8 mouse cellular contexts compared by ENCODE assay signal in genomic region chr7:90460930-90461329, GRCm38 (mm10). TPM values are rescaled to one million over a fixed set of nuclear protein-coding genes. Genes with fewer than 3 reads are reported as not detected.
DNase-seq lines count a peak whose midpoint lies in the region; ATAC-seq and TF ChIP-seq lines count a peak whose summit lies in the region.

No protein-coding gene starts in this region.

- H3K27me3 ChIP-seq in hindbrain, postnatal 0 days (ENCODE audit: insufficient read depth, low read length), result no peaks in the 10 kb centered on the region
- H3K27me3 ChIP-seq in lung, postnatal 0 days (replicated peaks; ENCODE audit: insufficient read depth, low read length), result no peaks in the 10 kb centered on the region
- no peaks in the 10 kb centered on the region for H3K27me3 ChIP-seq in splenic B cell, adult 2 months (ENCODE audit: control insufficient read depth, insufficient read depth, low read length, poor library complexity, severe bottlenecking)

- peak; percentile 54 for DNase-seq in embryo, embryonic 10 days (ENCODE audit: low spot score)
- no peak for DNase-seq in embryo, embryonic 9.5 days (ENCODE audit: extremely low spot score)
- peak; percentile 49 for DNase-seq in CD4-positive helper T cell, adult 2 months (ENCODE audit: low read depth, low spot score)
- peak; percentile 34 for DNase-seq in embryo, embryonic 10.5 days (ENCODE audit: low spot score)
- DNase-seq in hindbrain, postnatal 0 days (ENCODE audit: low spot score), result no peak
- DNase-seq in lung, postnatal 0 days (ENCODE audit: low spot score), result peak; percentile 54
- peak; percentile 57 for DNase-seq in splenic B cell, adult 2 months (ENCODE audit: low read depth, low spot score)
- no peak for DNase-seq in frontal cortex, postnatal 25 days (ENCODE audit: low spot score in 2 of 2)

- WGBS in hindbrain, postnatal 0 days, result 20% methylated on average over 14 of the region's 14 CpGs
- 18% methylated on average over 14 of the region's 14 CpGs for WGBS in lung, postnatal 0 days

- no peaks in the 10 kb centered on the region for H3K9me3 ChIP-seq in hindbrain, postnatal 0 days (ENCODE audit: low read length)
- H3K9me3 ChIP-seq in lung, postnatal 0 days (ENCODE audit: low read length), result no peaks in the 10 kb centered on the region

- no peak overlapping the region for H3K4me3 ChIP-seq in hindbrain, postnatal 0 days (ENCODE audit: low read length)
- H3K4me3 ChIP-seq in lung, postnatal 0 days (ENCODE audit: low read depth, low read length), result no peak overlapping the region

- no peak overlapping the region for H3K27ac ChIP-seq in hindbrain, postnatal 0 days
- H3K27ac ChIP-seq in lung, postnatal 0 days (ENCODE audit: low read length), result no peak overlapping the region

- no peak overlapping the region for H3K9ac ChIP-seq in hindbrain, postnatal 0 days (replicated peaks; ENCODE audit: low read length)
- no peak overlapping the region for H3K9ac ChIP-seq in lung, postnatal 0 days (replicated peaks; ENCODE audit: low read depth)

- H3K4me2 ChIP-seq in hindbrain, postnatal 0 days (ENCODE audit: low read depth, low read length), result no peak overlapping the region
- no peak overlapping the region for H3K4me2 ChIP-seq in lung, postnatal 0 days (replicated peaks; ENCODE audit: low read depth, low read length)

- TF ChIP-seq CTCF in hindbrain, postnatal 0 days (IDR thresholded peaks at IDR 0.05; ENCODE audit: low read depth), result 0 out of 2 replicates have a peak, but pooled peaks have one; percentile 30
- peak; percentile 60 for TF ChIP-seq CTCF in lung, postnatal 0 days (IDR thresholded peaks at IDR 0.05)

- H3K4me1 ChIP-seq in hindbrain, postnatal 0 days (ENCODE audit: insufficient read depth, low read length), result no peaks in the 10 kb centered on the region
- H3K4me1 ChIP-seq in lung, postnatal 0 days (ENCODE audit: insufficient read depth, low read depth, low read length), result peaks cover 6% of the 10 kb centered on the region; the same call in 1 of the 2 replicates

- no peak for TF ChIP-seq EP300 in lung, postnatal 0 days (IDR thresholded peaks at IDR 0.05)

- ATAC-seq in hindbrain, postnatal 0 days, result no peak
- peak; percentile 54 for ATAC-seq in lung, postnatal 0 days

- H3K36me3 ChIP-seq in hindbrain, postnatal 0 days (ENCODE audit: insufficient read depth, low read length), result no peaks in the 10 kb centered on the region
- H3K36me3 ChIP-seq in lung, postnatal 0 days (ENCODE audit: insufficient read depth, low read length), result no peaks in the 10 kb centered on the region
- H3K36me3 ChIP-seq in splenic B cell, adult 2 months (ENCODE audit: control insufficient read depth, insufficient read depth, low read length, poor library complexity, severe bottlenecking), result no peaks in the 10 kb centered on the region

RNA-seq across cellular contexts. Expression of gene Tmem126a, which starts 3.9 kb away (rescaled TPM):
- 50.7 and 55.9 TPM in 2 replicates for total RNA-seq in hindbrain, postnatal 0 days (2014; rRNA removed)
- 139 and 145 TPM in 2 replicates for polyA plus RNA-seq in hindbrain, postnatal 0 days (2015; fragmentation: Nextera tagmentation; extraction: Ambion mirVana)
- 62.6 and 63.5 TPM in 2 replicates for polyA plus RNA-seq in lung, postnatal 0 days (2015; fragmentation: Nextera tagmentation; extraction: Ambion mirVana)

RNA-seq across cellular contexts. Expression of gene Tmem126b, which starts 14.9 kb away (rescaled TPM):
- total RNA-seq in hindbrain, postnatal 0 days (2014; rRNA removed), result 15.1 and 21.9 TPM in 2 replicates
- 24.5 and 26.9 TPM in 2 replicates for polyA plus RNA-seq in hindbrain, postnatal 0 days (2015; fragmentation: Nextera tagmentation; extraction: Ambion mirVana)
- 22.3 and 22.9 TPM in 2 replicates for polyA plus RNA-seq in lung, postnatal 0 days (2015; fragmentation: Nextera tagmentation; extraction: Ambion mirVana)

RNA-seq across cellular contexts. Expression of gene Dlg2, which starts 15.5 kb away (rescaled TPM):
- 113 and 131 TPM in 2 replicates for total RNA-seq in hindbrain, postnatal 0 days (2014; rRNA removed)
- 18.5 and 20.4 TPM in 2 replicates for polyA plus RNA-seq in hindbrain, postnatal 0 days (2015; fragmentation: Nextera tagmentation; extraction: Ambion mirVana)
- 0.23 and 0.43 TPM in 2 replicates for polyA plus RNA-seq in lung, postnatal 0 days (2015; fragmentation: Nextera tagmentation; extraction: Ambion mirVana)

RNA-seq across cellular contexts. Expression of gene Crebzf, which starts 18.4 kb away (rescaled TPM):
- total RNA-seq in hindbrain, postnatal 0 days (2014; rRNA removed), result 73.6 and 97.2 TPM in 2 replicates
- polyA plus RNA-seq in hindbrain, postnatal 0 days (2015; fragmentation: Nextera tagmentation; extraction: Ambion mirVana), result 23.5 and 25.6 TPM in 2 replicates
- 23.7 and 28.7 TPM in 2 replicates for polyA plus RNA-seq in lung, postnatal 0 days (2015; fragmentation: Nextera tagmentation; extraction: Ambion mirVana)

RNA-seq across cellular contexts. Expression of gene Ccdc89, which starts 34.6 kb away (rescaled TPM):
- total RNA-seq in hindbrain, postnatal 0 days (2014; rRNA removed), result 0.36 and 0.89 TPM in 2 replicates
- 0.89 and 1.2 TPM in 2 replicates for polyA plus RNA-seq in hindbrain, postnatal 0 days (2015; fragmentation: Nextera tagmentation; extraction: Ambion mirVana)
- polyA plus RNA-seq in lung, postnatal 0 days (2015; fragmentation: Nextera tagmentation; extraction: Ambion mirVana), result 1.2 and 1.4 TPM in 2 replicates

Comparison
In these comparisons a context has a peak if more than half of its experiments do, and no peak if none do; other contexts are left out.
1. DNase-seq: peak in embryo, embryonic 10 days (single experiment), CD4-positive helper T cell, adult 2 months (single experiment), embryo, embryonic 10.5 days (single experiment), lung, postnatal 0 days (single experiment) and splenic B cell, adult 2 months (single experiment); none in embryo, embryonic 9.5 days (single experiment), hindbrain, postnatal 0 days (single experiment) and frontal cortex, postnatal 25 days (0 of 2).
2. RNA of gene Dlg2, which starts 15.5 kb away (polyA plus RNA-seq): 18.5 to 20.4 TPM in hindbrain, postnatal 0 days; 0.23 to 0.43 TPM in lung, postnatal 0 days; every median in the first group is over 10 times any median in the second.